Mouse (Mus musculus) CD4-positive, CD25-positive, alpha-beta regulatory T cell, adult 2 months (primary cell): ENCODE measurements around the gene Gm28051.

ENCODE experiments used
- DNase-seq: peaks from one replicate; pipeline ENCODE4 v3.0.0-alpha.2; 2012; ENCODE audit warnings: low read depth, low spot score

The Gm28051 gene

DNA sequence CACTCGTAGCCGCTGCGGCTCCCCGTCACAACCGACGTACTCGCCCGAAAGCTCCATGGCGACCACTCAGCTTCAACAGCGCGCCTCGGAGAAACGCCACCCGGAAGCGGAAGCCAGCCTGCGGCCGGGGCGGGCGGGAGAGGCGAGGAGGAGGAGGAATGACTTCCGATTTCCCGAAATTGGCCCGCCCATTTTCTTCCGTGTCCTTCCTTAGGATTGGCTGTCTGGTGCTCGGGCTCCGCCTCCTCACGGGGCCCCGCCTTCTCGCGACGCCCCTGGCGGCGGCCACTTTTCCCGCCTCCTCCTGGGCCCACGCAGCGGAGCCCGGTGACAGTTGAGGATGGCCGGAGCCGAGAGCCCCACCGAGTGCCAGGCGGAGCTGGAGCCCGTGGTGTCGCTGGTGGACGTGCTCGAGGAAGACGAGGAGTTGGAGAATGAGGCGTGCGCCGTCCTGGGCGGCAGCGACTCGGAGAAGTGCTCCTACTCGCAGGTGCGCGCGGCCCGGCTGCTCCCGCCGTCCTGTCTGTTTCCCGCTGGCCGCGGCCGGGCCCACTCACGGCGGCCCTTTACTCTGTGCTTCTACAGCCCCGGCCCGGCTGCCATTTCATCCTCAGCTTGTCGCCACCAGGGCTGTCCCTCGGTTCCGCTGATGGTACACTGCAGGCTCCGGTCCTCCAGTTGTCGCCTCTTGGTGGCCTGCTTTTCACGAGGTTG is at the start of gene Gm28051, which contains the start of the genes Gon7 and Ubr7:
Gene Gm28051 (minus strand): TSS at position 77 of the 714 bp plus-strand sequence.
Gene Gon7 (minus strand): TSS at position 115 of the 714 bp plus-strand sequence.
Gene Ubr7 (plus strand): TSS at position 279 of the 714 bp plus-strand sequence.
- peak; percentile 97 for DNase-seq

DNA sequence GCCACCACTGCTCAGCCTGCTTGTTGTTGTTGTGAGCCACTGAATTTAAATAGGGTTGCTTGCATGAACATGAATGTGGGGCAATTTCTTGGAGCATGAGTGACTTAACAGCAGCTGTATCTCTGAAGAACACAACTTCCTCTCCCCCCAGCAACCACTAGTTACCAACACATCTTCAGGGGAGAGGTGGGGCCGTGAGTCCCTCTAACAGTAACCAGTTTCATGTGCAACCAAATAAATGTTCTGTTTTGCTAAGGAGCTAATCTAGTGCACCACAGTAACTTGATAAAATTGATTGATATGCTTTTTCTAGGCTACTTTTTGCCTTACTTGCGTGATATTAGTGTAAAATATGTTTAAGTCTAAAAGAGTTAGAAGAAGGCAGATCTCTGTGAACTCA is 42.0 kb upstream of the Gm28051 start:
- DNase-seq = no peak

DNA sequence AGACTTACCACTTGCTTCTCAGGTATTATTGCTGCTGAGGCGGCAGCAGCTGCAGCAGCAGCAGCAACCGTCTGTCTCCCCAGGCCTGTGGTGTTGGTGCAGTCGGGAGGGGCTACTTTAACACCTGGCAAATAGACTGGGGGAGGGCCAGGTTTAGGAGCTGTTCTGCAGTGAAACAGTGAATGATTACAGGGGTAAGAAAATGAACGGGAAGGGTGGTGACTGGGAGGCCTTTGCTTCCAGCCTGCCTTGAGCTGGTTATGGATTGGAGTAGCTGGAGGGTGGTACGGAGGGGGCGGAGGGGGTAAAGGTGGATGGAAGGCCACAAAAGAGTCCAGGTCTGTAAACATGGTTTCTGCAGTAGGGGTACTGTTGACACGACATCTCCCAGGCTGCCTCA is 30.4 kb upstream of the Gm28051 start:
- no peak for DNase-seq

DNA sequence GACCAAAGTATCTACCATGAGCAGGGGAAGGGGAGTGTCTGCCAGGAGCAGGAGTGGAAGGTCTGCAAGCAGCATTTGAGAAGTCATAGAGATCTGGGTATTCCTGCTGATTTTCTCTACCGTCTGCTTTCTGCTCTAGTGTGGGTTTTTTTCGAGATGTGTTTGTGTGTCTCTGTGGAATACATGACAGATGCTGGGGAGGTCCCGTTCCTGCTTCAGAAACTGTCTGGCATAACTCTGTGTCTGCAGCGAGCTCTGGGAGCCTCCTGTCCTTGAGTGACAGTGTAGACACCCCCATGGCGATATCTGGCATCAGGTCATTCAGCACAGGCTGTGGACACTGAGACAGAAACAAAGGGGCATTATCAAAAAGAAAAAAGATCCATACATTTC is 28.0 kb upstream of the Gm28051 start:
- DNase-seq = no peak

DNA sequence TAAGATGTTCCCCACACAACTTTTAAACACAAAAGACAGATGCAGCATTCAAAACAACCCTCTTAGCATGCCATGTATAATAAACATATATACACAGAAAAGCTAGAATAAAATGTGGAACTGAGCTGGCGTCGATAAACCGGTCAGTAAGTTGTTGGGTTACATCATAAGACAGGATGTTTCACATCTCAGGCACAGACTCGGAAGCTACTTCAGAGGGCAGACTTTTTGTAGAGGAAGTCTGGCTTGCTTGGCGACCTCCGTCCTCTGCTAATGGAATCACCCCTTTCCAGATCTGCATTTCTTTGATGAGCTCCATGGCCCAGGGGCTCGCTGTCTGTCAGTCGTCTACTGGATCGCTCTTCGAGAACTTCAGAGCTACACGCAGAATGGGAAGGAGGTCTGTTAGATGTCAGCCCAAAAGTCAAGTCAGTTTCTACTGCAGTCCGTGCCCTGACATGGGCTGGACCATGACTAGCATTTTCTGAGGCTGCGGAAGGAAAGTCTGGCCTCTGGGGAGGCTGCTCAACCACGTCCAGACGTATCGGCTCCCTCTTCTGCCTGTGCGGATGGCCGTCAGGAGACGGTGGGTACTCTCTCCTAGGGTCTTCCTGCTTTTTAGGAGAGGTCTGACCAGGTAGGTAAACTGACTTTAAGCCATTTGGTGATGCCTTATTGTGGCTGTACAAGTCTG is 27.5 kb upstream of the Gm28051 start:
- DNase-seq = no peak

DNA sequence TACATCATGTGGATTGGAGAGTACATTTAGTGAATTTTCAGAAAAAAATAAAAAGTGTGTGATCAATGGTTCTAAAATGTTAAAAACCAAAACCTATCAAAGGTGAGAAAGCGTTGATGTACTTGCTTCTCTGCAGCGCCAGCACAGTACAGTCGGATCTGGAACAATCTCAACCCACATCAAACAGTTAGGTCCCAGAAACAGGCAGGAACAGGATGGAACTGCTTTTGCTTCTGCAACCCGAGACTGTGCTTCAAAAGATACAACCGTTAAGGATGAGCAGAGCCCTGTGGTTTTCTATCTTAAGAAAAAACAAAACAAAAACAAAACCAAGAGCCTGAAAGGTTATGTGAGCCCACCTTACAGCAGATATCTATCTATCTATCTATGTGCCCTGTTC is 25.3 kb upstream of the Gm28051 start:
- DNase-seq = no peak

DNA sequence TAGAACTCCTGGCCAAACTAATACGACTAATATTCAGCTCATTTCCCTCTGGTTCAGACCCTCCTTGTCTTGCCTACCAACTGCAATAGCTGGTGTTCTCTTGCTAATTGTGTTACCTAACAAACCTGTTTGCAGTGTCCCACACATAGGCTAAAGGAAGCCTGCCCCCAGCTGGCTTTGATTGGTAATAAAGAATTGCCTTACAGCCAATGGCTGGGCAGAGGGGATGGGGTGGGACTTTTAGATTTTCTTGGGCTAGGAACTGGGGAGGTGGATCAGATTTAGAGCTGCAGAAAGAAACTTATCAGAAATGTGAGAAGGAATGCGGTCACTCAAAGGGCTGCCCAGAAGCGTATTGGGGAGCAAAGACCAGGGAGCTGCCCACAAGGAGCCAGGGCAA is 21.9 kb upstream of the Gm28051 start:
- DNase-seq = peak; percentile 42

DNA sequence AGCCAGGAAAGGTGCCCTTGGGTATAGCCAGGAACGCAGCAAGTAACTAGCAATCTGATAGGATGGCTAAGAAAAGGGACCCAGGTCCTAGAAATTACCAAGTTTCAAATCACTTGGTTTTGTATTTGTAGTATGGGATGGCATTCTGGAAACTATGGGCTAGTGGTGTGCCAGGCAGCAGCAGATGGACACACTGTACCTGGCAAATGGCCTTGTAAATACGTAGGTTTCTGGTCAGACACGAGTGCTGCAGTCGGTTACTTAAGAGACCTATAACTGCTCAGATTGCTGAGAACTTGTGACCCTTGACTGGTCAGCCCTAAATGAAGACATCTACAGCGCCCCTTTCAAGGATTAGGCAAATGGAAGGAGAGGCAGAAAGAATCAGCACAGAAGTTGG is 20.6 kb upstream of the Gm28051 start:
- DNase-seq = no peak

DNA sequence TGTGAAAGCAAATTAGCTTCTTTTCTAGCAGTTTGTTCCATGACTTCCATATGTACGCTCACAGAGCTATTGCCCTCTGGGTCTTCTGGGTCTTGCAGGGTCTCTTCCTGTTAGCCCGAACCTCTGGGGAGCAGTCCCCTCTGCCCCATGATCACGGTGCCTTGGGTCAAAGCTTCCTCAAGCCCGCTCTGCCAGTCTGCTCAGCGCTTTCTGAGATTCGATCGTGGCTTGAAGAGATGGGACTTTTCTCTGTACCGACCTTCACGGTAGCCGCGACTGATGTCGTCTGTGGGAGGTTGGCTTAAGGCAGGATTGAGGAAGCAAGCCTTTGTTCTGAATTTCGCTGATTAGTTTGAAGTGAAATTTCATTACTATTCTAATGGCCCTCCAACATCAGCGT is 18.5 kb upstream of the Gm28051 start:
- DNase-seq = no peak

DNA sequence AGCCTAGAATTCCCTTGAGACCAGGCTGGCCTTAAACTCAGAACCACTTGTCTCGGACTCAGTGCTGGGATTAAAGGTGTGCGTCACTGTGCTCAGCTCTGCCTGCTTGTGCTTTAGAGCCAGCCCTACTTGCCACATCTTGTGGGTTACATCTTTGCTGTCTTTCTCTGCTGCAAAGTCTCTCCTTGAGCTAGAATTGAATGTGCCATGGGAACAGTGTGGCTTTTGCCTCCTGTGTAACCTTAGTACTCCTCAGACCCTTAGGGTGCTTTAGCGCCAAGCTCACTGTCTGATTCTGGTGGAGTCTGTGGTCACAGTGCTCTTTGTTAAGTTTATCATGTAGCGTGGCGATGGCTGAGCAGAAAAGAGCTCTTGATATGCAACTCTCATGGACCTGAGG is 15.1 kb upstream of the Gm28051 start:
- DNase-seq = no peak

DNA sequence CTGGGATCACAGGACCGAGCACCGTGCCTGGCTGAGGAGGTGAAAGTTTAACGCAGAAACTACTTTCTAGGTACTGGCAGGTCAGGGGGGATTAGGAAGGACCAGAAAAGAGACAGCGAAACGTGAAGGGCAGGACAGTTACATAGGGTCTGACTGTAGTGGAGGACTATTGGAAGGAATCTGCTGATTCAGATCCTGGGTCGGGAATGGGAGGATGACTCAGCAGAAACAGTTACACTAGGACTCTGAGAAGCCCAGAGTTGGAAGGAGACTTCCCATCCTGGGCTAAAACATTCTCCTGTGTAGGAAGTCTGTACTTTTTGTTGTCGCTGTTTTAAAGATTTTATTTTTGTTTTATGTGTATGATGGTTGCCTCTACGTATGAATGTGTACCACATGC is 14.0 kb upstream of the Gm28051 start:
- DNase-seq = no peak

DNA sequence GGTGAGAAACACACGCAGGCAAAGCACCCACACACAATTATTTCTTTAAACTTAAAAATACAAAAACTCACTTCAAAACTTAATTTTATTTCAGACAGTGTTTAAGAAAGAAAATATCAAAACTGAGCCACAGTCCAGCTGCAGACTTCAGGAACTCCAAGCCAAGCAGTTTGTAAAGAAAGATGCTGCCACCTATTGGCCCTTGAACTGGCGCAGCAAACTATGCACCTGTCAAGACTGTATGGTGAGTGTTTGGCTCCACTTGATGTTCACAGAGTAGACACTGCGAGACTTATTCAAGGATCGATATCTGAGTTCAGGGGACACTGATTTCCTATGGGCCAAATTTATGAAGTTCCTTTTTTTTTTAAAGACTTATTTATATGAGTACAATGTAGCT is 11.4 kb upstream of the Gm28051 start:
- peak; percentile 49 for DNase-seq

DNA sequence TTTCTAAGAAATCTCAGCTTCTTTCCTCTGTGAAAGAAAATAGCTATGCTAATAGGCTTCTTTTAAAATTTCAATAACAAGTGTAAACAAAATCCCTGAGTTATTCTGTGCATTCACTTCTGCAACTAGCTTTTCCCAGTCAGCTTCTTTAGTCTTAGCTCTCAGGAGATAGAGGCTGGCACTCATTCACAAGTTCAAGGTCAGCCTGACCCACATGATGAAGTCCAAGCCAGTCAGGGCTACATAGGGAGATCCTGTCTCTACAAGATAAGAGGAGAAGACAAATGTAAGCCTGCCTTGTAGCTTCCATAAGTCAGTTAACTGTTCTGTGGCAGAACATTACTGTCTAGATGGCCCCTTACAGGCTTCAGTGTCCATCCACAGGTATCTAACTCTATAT is 6.1 kb upstream of the Gm28051 start:
- no peak for DNase-seq

DNA sequence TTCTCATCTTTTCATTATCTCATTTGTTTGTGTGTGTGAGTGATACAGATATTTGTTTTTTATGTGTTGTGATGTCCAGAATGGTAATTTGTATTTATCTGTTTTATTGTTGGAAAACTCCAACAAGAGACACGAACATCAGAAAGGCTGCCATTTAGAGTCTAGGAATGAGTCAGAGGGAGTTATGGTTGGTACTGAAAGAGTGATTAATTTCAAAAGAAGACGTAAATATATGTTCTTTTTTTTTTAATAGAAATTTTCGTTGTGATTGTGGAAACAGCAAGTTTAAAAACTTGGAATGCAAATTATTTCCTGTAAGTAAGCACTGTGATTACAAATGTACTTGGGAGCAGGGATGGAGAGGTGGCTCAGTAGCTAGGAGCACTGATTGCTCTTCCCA is 4.1 kb upstream of the Gm28051 start:
- DNase-seq = no peak

DNA sequence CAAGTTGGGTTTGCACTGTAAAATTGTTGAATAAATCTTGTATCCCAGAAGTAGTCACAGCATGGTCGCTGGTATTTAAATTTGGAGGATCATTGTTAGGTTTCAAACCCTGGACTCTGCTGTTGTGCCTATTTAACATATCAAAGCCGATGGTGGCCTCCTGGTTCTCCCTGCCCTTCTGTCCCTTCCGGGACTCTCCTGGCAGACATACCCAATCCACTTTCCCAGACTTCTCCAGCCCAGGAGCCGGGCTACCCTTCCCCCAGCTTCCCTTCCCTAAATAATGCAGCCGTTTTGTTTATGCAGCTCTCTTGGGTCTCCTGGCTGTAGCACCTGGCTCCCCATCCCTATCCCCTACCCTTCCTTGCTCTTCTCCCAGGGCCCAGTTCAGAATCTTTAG is 1.4 kb upstream of the Gm28051 start:
- no peak for DNase-seq

DNA sequence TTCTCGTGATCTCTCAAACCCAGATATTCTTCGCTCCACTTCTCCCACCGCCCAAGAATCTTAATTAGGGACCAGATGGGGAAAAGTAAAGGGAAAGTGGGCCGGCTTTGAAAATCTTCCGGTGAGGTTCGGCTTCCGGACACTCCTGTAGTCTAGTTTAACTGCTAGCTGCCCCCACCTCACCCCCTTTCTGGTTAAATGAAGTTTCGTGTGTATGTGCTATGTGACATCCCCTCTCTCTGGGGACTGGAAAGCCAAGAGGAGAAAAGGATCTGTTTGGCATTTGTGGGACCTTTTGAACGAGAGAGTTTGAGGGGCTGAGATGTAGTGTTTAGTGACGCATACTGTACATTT is 815 bp upstream of the Gm28051 start, which contains the start of gene Gm20604:
Gene Gm20604 (minus strand): TSS at position 270 of the 354 bp plus-strand sequence.
- no peak for DNase-seq

DNA sequence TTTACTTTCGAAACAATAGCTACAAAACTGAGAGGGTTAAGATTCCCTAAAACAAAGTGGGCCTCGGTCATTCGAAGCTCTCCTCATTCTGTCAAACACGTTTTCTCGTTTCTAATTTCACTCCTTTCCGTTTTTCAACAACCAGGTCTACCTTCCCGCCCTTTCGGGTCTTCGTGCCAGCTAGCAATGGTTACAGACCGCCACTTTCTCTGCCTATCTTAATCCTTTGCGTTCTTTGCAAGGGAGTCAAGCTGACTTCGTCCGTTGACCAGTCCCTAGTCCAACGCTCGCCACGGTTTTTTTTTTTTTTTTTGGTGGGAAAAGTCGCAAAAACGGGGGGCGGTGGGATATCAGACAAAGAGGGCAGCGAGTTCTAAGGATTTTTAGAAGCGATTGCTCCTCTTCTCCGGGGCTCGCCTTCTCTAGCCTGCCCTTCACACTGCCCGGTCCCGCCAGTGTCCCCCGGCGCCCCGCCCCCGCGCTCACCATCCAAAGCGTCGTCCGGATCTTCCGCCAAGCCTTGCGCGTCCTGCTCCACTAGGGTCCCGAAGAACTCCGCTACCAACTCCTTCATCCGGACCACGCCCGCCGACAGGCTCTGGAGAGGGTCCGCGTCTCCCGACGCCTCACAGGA is 393 bp downstream of the Gm28051 start:
- peak; percentile 26 for DNase-seq

DNA sequence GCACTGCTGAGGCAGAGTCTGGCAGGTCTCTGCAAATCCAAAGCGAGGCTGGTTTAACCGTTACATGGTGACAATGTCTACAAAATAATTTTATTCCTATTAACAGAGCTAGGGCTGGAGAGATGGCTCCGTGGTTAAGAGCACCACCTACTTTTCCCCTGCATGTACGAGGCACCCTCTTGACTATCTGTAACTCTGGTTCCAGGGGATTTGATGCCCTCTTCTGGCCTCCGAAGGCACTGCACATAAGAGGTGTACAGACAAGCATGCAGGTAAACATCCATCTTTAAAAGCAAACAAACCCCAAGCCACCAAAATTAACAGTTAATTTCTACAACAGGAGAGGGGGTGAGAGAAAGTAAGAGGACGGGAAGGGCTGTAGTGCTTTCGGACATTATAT is 1.3 kb downstream of the Gm28051 start:
- peak; percentile 75 for DNase-seq

DNA sequence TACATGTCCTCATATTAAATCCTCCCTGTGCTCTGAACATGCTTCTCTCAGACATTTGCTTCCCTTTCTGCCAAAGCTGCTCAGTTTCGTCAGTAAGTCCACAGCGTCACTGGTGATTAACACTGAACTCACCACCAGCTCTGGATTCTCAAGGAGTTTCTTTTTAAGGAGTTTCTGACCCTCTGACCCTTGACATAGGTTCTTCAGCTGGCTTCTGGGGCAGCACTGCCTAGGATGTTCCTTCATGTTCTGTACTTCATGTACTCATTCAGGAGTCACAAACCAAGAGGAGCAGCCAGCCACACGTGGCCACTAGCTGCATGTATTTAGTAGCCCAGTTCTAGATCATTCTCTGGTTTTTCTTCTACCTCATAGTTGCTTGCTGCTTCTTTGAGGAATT is 9.3 kb downstream of the Gm28051 start:
- DNase-seq = no peak

DNA sequence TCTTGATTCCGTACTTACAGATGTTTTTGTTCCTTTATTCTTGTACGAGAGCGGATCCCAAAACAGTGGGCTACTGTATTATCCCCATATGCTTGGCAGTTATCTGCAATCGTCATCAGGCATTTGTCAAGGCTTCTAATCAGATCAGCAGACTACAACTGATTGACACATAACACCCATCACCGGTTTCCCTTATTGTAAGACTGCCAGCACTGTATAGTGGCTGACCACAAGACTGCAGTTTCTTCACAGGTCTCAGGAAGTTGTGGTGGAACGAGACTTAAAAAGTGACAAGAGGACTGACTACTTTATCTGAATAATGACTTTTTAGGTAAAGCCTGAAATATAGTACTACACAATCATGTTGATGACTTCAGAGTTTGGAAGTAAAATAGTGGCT is 12.7 kb downstream of the Gm28051 start:
- peak; percentile 82 for DNase-seq

DNA sequence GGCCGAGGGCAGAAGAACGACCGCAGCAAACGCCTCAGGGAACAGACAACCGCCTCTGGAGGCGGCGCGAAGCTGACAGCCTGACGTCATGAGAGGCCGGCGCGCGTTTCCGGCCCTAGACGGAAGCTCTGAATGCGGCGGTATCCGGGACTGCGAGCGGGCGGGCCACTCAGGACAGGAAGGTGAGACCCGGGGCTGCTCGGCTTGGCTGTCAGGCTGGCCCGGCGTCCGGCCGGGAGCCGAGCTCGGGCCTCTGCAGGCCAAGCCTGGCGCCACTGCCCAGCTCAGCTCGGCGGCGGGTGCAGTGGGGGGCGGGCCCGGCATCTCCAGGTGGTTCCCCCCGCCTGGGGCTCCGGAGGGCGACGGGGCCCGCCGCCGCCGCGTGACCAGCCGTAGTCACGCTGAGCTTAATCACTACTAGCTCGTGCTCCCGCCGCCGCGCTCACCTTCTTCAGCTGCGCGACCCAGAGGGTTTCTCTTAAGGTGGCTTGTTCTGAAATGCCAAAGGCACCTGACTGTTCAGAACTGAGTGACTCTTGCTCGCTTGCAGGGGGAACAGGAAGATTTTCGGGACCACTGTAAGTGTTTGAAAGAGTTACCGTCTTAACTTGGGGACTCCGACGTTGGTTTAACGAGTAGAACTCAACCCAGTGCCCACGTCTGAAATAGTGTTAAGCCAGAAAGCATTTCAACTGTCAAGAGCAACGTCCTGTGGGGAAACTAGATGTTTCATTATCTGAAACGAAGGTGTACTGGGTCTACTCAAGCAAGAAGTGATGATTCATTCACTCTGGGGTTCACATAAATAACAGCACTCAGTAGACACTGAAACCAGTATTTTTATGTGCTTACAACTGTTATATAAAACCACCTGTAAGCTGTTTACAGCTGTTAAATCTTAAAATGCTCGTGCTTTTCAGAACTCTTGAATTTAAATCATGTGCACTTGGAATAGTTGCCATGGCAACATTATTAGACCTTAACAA is 13.7 kb downstream of the Gm28051 start, which contains the start of the genes Moap1 and Tmem251:
Gene Moap1 (minus strand): TSS at position 73 of the 986 bp plus-strand sequence.
Gene Tmem251 (plus strand): TSS at position 174 of the 986 bp plus-strand sequence.
- DNase-seq = peak; percentile 94
